Comparison of ENCODE assay signal across 15 mouse cellular contexts in genomic region chr10:77218059-77218458, GRCm38 (mm10). TPM values are rescaled to one million over a fixed set of nuclear protein-coding genes. Genes with fewer than 3 reads are reported as not detected.
"Had no signal": no experiment of that assay in that cellular context is flagged by ENCODE, and none has a peak within 500 bp of the region (broad histone marks: within the 10 kb centered on the region; RNA-seq: fewer than 3 reads in every experiment).

No protein-coding gene starts in this region.

- H3K27me3 ChIP-seq: limb, embryonic 12.5 days; limb, embryonic 15.5 days; midbrain, embryonic 13.5 days had no signal

- DNase-seq: kidney, adult 11 months; kidney, adult 8-10 months; layer of hippocampus, postnatal 36 days; left cerebral cortex, postnatal 4 days; lung, postnatal 14 days; lung, postnatal 4 days; thymus, adult 18-20 months; thymus, postnatal 36 days had no signal

- H3K4me2 ChIP-seq: limb, embryonic 12.5 days; limb, embryonic 15.5 days; lung, embryonic 15.5 days; midbrain, embryonic 13.5 days had no signal

- ATAC-seq: midbrain, embryonic 13.5 days had no signal

- H3K36me3 ChIP-seq: limb, embryonic 12.5 days; limb, embryonic 15.5 days; lung, embryonic 15.5 days; midbrain, embryonic 10.5 days; midbrain, embryonic 13.5 days had no signal

- H3K4me1 ChIP-seq: midbrain, embryonic 13.5 days had no signal

- H3K9me3 ChIP-seq: limb, embryonic 12.5 days; limb, embryonic 15.5 days; lung, embryonic 15.5 days; midbrain, embryonic 10.5 days; midbrain, embryonic 13.5 days had no signal

- H3K4me3 ChIP-seq: layer of hippocampus, adult 2 months; limb, embryonic 12.5 days; limb, embryonic 15.5 days; lung, embryonic 15.5 days; midbrain, embryonic 10.5 days; midbrain, embryonic 13.5 days had no signal

- H3K27ac ChIP-seq: layer of hippocampus, adult 2 months; limb, embryonic 12.5 days; limb, embryonic 15.5 days; midbrain, embryonic 10.5 days; midbrain, embryonic 13.5 days had no signal

- H3K9ac ChIP-seq: limb, embryonic 12.5 days; limb, embryonic 15.5 days; lung, embryonic 15.5 days; midbrain, embryonic 13.5 days had no signal

RNA-seq across cellular contexts. Expression of gene Col18a1, which starts 51.7 kb away (rescaled TPM):
- total RNA-seq: megakaryocyte progenitor cell, adult 5-6 weeks had no signal
